Mouse (Mus musculus) layer of hippocampus, adult 6 months (tissue): ENCODE data around the gene Irak1. TPM values are rescaled to one million over a fixed set of nuclear protein-coding genes. Genes with fewer than 3 reads are reported as not detected.

Experiments
- long read RNA-seq, 2 experiments: library from polyadenylated mRNA; unstranded; transcript quantifications; one replicate each; pipeline ENCODE4 v2.0.0; 2019 to 2020
- microRNA-seq: library from miRNA; unstranded; fragments of <30 nt; microRNA quantifications from one replicate; pipeline ENCODE4 v1.2.0, GENCODE M21; 2020
- polyA plus RNA-seq: library from polyadenylated mRNA; unstranded; fragments of <200 nt; fragmentation: Nextera tagmentation; gene quantifications from 2 replicates; pipeline ENCODE4 v1.2.3, GENCODE M21; 2021

Irak1 gene
- polyA plus RNA-seq: 4.4 and 5.3 TPM in 2 replicates
- long read RNA-seq, experiment 1, partial matches to known transcripts: 5 of 5 reads
- long read RNA-seq, experiment 1, other reads (novel, unspliced or antisense): 0 of 5 reads
- long read RNA-seq, experiment 2, partial matches to known transcripts: 9 of 22 reads
- long read RNA-seq, experiment 2, other reads (novel, unspliced or antisense): 10 of 22 reads

DNA sequence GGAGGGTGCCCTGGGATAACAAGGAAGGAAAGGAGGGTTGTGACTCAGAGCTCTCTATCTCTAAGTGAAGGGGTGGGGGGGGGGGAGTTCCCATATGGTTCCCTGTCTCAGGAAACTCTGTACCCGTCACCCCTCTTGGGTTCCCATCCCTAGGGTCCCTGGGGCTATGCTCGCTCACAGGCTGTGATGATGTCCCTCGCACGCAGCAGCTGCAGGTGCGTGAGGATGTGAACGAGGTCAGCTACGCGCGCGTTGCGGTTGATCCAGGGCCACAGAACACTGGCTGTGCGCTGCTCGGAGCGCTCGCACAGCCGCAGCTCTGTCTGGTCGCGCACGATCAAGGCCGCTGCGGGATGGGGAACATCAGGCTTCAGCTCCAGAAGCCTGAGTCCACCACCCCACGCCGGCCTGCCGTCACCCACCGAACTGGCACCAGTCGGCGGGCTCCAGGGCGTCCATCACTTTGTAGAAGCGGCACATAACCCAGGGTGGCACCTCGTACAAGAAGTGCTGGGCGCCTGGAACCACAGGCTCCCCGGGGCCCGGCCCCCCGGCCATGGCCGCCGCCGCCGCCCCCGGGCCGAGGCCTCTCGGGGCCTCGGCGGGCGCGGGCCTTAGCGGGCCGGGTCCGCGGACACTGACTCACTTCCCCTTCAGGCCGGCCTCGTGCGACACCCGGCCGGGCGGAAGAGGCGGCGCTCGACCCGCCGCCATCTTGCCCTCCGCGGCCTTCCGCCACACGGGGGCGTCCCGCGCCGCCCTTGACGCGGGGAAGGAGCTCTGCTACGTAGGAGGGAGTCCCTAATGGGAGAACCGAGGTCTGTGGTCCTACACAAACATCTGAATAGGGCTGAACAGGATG, at the start of gene Irak1:
TSS of gene Irak1 (minus strand) at position 731 of the 862 bp plus-strand sequence.

DNA sequence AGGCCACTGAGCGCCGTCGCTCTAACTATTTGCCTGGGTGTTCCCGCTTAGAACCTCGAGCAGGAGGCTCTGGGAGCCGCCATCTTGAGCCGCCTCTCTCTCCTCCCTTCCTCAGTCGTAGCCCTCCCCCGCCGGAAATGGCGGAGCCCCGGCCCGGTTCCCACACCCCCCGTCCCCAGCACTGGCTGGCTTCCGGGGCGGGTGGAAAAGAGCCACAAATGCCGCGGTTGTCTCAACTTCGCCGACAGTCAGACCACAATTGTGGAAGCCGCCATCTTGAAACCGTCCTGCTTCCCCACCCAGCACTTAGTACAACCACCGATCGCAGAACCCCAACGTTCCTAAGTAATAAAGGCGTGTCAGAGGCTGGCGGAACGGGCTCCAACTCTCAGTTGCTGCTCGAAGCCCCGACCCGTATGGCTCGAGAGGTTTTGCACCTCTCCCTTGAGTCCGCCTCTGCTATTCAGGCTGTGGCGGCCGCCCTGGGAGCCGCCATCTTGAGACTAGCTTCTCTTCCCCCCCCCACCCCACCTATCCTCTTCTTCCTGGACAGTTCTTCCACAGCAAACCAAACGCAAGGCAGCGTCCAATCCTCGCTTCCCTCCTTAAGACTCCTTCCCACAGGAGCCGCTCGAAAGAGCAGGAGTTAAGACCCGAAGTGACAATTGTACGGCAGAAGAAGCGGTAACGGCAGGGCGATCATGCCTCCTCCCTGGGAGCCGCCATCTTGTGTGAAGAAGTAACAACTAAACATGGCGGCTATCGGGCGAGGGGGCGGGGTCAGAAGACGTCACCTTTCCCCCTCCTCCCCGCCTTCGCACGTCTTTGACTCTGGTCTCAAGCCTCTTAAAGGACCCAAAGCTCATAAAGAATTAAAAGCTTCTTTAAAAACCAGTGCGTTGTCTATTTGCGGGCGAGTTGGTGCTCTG, 57.2 kb downstream of the Irak1 start, which contains the start of gene Hcfc1:
TSS of gene Hcfc1 (minus strand) at position 110 of the 929 bp plus-strand sequence.

Small RNAs within 50 kb of the gene (microRNA-seq; reads per million reads assigned to microRNA genes)
- gene Mir5132: 9.4 reads per million, percentile 31 among the genes with 10 or more reads in this experiment
- not detected for gene Mir718

Other genes starting within 250 kb of the Irak1 start
- 0.50 and 0.78 TPM in 2 replicates for gene Srpk3, start 249.5 kb downstream of the Irak1 start, polyA plus RNA-seq
- 198 and 218 TPM in 2 replicates for gene Idh3g, start 237.0 kb downstream of the Irak1 start, polyA plus RNA-seq
- gene Ssr4, start 236.9 kb downstream of the Irak1 start, polyA plus RNA-seq: 174 and 181 TPM in 2 replicates
- gene Pdzd4, start 198.9 kb downstream of the Irak1 start, polyA plus RNA-seq: 1.0 and 1.7 TPM in 2 replicates
- gene Avpr2, start 131.8 kb downstream of the Irak1 start, polyA plus RNA-seq: not detected in 2 replicates
- 27.9 and 34.5 TPM in 2 replicates for gene L1cam, start 127.8 kb downstream of the Irak1 start, polyA plus RNA-seq
- 0.51 and 0.67 TPM in 2 replicates for gene Arhgap4, start 102.0 kb downstream of the Irak1 start, polyA plus RNA-seq
- 98.4 and 109 TPM in 2 replicates for gene Naa10, start 102.0 kb downstream of the Irak1 start, polyA plus RNA-seq
- gene Renbp, start 93.1 kb downstream of the Irak1 start, polyA plus RNA-seq: 9.4 and 10.0 TPM in 2 replicates
- 20.0 and 21.0 TPM in 2 replicates for gene Hcfc1, start 57.6 kb downstream of the Irak1 start, polyA plus RNA-seq
- gene Opn1mw, start 103.5 kb upstream of the Irak1 start, polyA plus RNA-seq: 0.41 and 0.55 TPM in 2 replicates
- 6.5 and 6.8 TPM in 2 replicates for gene Mecp2, start 111.4 kb upstream of the Irak1 start, polyA plus RNA-seq
- gene Tex28, start 143.9 kb upstream of the Irak1 start, polyA plus RNA-seq: not detected in 2 replicates
- not detected in 2 replicates for gene Tktl1, start 153.3 kb upstream of the Irak1 start, polyA plus RNA-seq
- 2.1 and 4.3 TPM in 2 replicates for gene Flna, start 225.9 kb upstream of the Irak1 start, polyA plus RNA-seq
- 7.1 and 8.8 TPM in 2 replicates for gene Emd, start 230.8 kb upstream of the Irak1 start, polyA plus RNA-seq
- 1,201 and 1,311 TPM in 2 replicates for gene Rpl10, start 246.9 kb upstream of the Irak1 start, polyA plus RNA-seq